Mouse (Mus musculus) G1E (cell line): ENCODE data around the gene Fam53a. TPM values are rescaled to one million over a fixed set of nuclear protein-coding genes. Genes with fewer than 3 reads are reported as not detected.
A peak's percentile ranks its signal among the peaks of the same experiment; 100 is the strongest.

ENCODE experiments used
- ATAC-seq: 2 replicates; pipeline ENCODE4 v1.8.0; 2016; ENCODE audit warnings: mild to moderate bottlenecking; ENCODE audit not compliant: insufficient number of reproducible peaks, poor library complexity, low FRiP score, severe bottlenecking; ENCODE audit errors: extremely low read depth
- DNase-seq: peaks from one replicate; pipeline ENCODE4 v3.0.0; 2012; ENCODE audit warnings: low spot score
- H3K27me3 ChIP-seq: 2 replicates; pipeline ENCODE4 v1.6.1; 2012; ENCODE audit warnings: mild to moderate bottlenecking, low read length, inconsistent platforms; ENCODE audit not compliant: insufficient read depth
- H3K36me3 ChIP-seq: replicated peaks from 2 replicates; pipeline ENCODE3; 2012; ENCODE audit warnings: mild to moderate bottlenecking, inconsistent platforms
- H3K4me1 ChIP-seq: 2 replicates; pipeline ENCODE4 v1.6.1; 2012; ENCODE audit warnings: low read depth, low read length, inconsistent platforms, mixed read lengths; ENCODE audit not compliant: insufficient read depth
- H3K4me3 ChIP-seq: 2 replicates; pipeline ENCODE4 v1.5.1; 2012; ENCODE audit warnings: low read depth, mild to moderate bottlenecking, inconsistent platforms, low read length, moderate library complexity, mixed read lengths
- H3K9me3 ChIP-seq: replicated peaks from 2 replicates; pipeline ENCODE4 v1.6.1; 2012; ENCODE audit warnings: inconsistent platforms
- CTCF ChIP-seq: IDR thresholded peaks from 2 replicates; pipeline ENCODE4 v1.5.1; 2012; ENCODE audit warnings: low read depth, low read length, inconsistent platforms, mixed read lengths
- GATA1 ChIP-seq: IDR thresholded peaks from 2 replicates; pipeline ENCODE4 v1.6.1; 2012; ENCODE audit warnings: borderline replicate concordance, low read length, inconsistent platforms, mixed read lengths
- GATA2 ChIP-seq: IDR thresholded peaks from 2 replicates; pipeline ENCODE4 v1.6.1; 2012; ENCODE audit warnings: low read depth, low read length, inconsistent platforms, borderline replicate concordance
- POLR2AphosphoS5 ChIP-seq: IDR thresholded peaks from 2 replicates; pipeline ENCODE4 v1.6.1; 2012; ENCODE audit warnings: low read depth, low read length, inconsistent platforms; ENCODE audit not compliant: insufficient replicate concordance
- TAL1 ChIP-seq: conservative IDR thresholded peaks from 2 replicates; pipeline ENCODE4 v1.6.1; 2012; ENCODE audit warnings: low read depth, low read length, inconsistent platforms, mixed read lengths
- polyA plus RNA-seq: library from polyadenylated mRNA; stranded (reverse); fragments of >175 nt; gene quantifications from 2 replicates; pipeline ENCODE4 v1.2.3, GENCODE M21; 2012
- total RNA-seq, 2 experiments: library from RNA; stranded (forward) in 1 of 2; stranded (reverse) in 1 of 2; fragments of 200-1000 nt in 1 of 2; fragments of >200 nt in 1 of 2; fragmentation: Nextera tagmentation in 1 of 2; gene quantifications; 2 replicates each; pipeline ENCODE4 v1.2.3; 2014 to 2017

Gene Fam53a
- total and polyA plus RNA-seq, 3 experiments: 25.4 to 84.5 (median 30.4) TPM

- peak; percentile 98 for DNase-seq
- Histone ChIP-seq H3K27me3 (no peaks in the 10 kb centered on the region), H3K4me1 (peaks cover 71% of the 10 kb centered on the region), H3K36me3 (peaks cover 71% of the 10 kb centered on the region), H3K9me3 (no peaks in the 10 kb centered on the region), H3K4me3 (peak within 1 kb of the TSS; percentile 90)
- ATAC-seq: peak; percentile 91
- TF ChIP-seq POLR2AphosphoS5 (peak; percentile 92; the same call in 1 of the 2 replicates), TAL1 (no peak)
Observed at GRCm38 (mm10) chr5:33651921-33652782, 22.7 kb upstream of the Fam53a start, which contains the start of gene Slbp. Gene Slbp, minus strand, starts transcription at chr5:33652574.

- no peak for ATAC-seq
- no peaks in the 10 kb centered on the region for H3K27me3 ChIP-seq
- peaks cover 76% of the 10 kb centered on the region for H3K36me3 ChIP-seq
Observed at GRCm38 (mm10) chr5:33651541-33651920, 22.1 kb upstream of the Fam53a start.

GRCm38 (mm10) chr5:33651017-33651416 is 21.6 kb upstream of the Fam53a start:
- DNase-seq: no peak
- H3K27me3 ChIP-seq: no peaks in the 10 kb centered on the region
- H3K4me3 ChIP-seq: peak overlapping the region; percentile 90
- TF ChIP-seq POLR2AphosphoS5 (no peak), CTCF (no peak), GATA2 (no peak), TAL1 (no peak)
- peaks cover 70% of the 10 kb centered on the region for H3K4me1 ChIP-seq
- H3K36me3 ChIP-seq: peaks cover 77% of the 10 kb centered on the region
- no peaks in the 10 kb centered on the region for H3K9me3 ChIP-seq
- ATAC-seq: no peak

More at GRCm38 (mm10) chr5:33651541-33651920, 22.1 kb upstream of the Fam53a start:
- no peaks in the 10 kb centered on the region for H3K9me3 ChIP-seq
- no peak for DNase-seq
- H3K4me3 ChIP-seq: peak overlapping the region; percentile 90
- H3K4me1 ChIP-seq: peaks cover 70% of the 10 kb centered on the region
- TF ChIP-seq POLR2AphosphoS5 (no peak), CTCF (no peak)

- no peak; the same call in 1 of the 2 replicates for ATAC-seq
- Histone ChIP-seq H3K36me3 (peaks cover 91% of the 10 kb centered on the region), H3K27me3 (no peaks in the 10 kb centered on the region), H3K4me1 (peaks cover 22% of the 10 kb centered on the region; the same call in 1 of the 2 replicates), H3K4me3 (no peak overlapping the region), H3K9me3 (no peaks in the 10 kb centered on the region)
- peak; percentile 68; the same call in 1 of the 2 replicates for TF ChIP-seq CTCF
- no peak for TF ChIP-seq GATA2
- TF ChIP-seq POLR2AphosphoS5: no peak
- no peak for TF ChIP-seq GATA1
- no peak for TF ChIP-seq TAL1
- DNase-seq: no peak
Observed at GRCm38 (mm10) chr5:33640652-33641051, 11.2 kb upstream of the Fam53a start.

GRCm38 (mm10) chr5:33638826-33639225 is 9.4 kb upstream of the Fam53a start:
- no peak overlapping the region for H3K4me3 ChIP-seq
- DNase-seq (no peak), ATAC-seq (no peak)
- peaks cover 86% of the 10 kb centered on the region for H3K36me3 ChIP-seq
- H3K27me3 ChIP-seq: no peaks in the 10 kb centered on the region
- no peaks in the 10 kb centered on the region for H3K9me3 ChIP-seq
- TF ChIP-seq GATA1 (no peak), POLR2AphosphoS5 (no peak), CTCF (no peak), GATA2 (no peak), TAL1 (no peak)
- H3K4me1 ChIP-seq: peaks cover 20% of the 10 kb centered on the region

GRCm38 (mm10) chr5:33637606-33638350 is 8.3 kb upstream of the Fam53a start:
- Histone ChIP-seq H3K36me3 (peaks cover 75% of the 10 kb centered on the region), H3K4me3 (no peak overlapping the region), H3K9me3 (no peaks in the 10 kb centered on the region), H3K4me1 (peaks cover 20% of the 10 kb centered on the region), H3K27me3 (no peaks in the 10 kb centered on the region)
- DNase-seq: no peak
- no peak for ATAC-seq
- TF ChIP-seq POLR2AphosphoS5 (peak; percentile 55; the same call in 1 of the 2 replicates), GATA1 (no peak)
